Mouse (Mus musculus) thymus, adult 2 months (tissue): ENCODE measurements around the gene Slc29a2. TPM values are rescaled to one million over a fixed set of nuclear protein-coding genes. Genes with fewer than 3 reads are reported as not detected.
A peak's percentile ranks its signal among the peaks of the same experiment; 100 is the strongest.

Experiments used
- DNase-seq: peaks from one replicate; pipeline ENCODE4 v3.0.0; 2021
- H3K27ac ChIP-seq: fragments of 200-500 bp; 2 replicates; pipeline ENCODE4 v1.5.1; 2012; ENCODE audit warnings: low read length, control low read depth; ENCODE audit not compliant: control insufficient read depth, insufficient read depth
- H3K27me3 ChIP-seq: fragments of 200-500 bp; 2 replicates; pipeline ENCODE4 v1.6.1; 2012; ENCODE audit warnings: mild to moderate bottlenecking, low read length, moderate library complexity, mixed read lengths; ENCODE audit not compliant: control insufficient read depth, insufficient read depth
- H3K36me3 ChIP-seq: fragments of 200-500 bp; 2 replicates; pipeline ENCODE4 v1.6.1; 2012; ENCODE audit warnings: mild to moderate bottlenecking, low read length, moderate library complexity; ENCODE audit not compliant: control insufficient read depth, insufficient read depth
- H3K4me1 ChIP-seq: fragments of 200-500 bp; replicated peaks from 2 replicates; pipeline ENCODE4 v1.6.1; 2012; ENCODE audit warnings: low read length; ENCODE audit not compliant: control insufficient read depth, insufficient read depth
- H3K4me3 ChIP-seq: fragments of 200-500 bp; 2 replicates; pipeline ENCODE4 v1.5.1; 2012; ENCODE audit warnings: mild to moderate bottlenecking, low read length, control low read depth, moderate library complexity; ENCODE audit not compliant: control insufficient read depth, insufficient read depth
- CTCF ChIP-seq: fragments of 200-500 bp; IDR thresholded peaks from 2 replicates; pipeline ENCODE4 v1.5.1; 2012; ENCODE audit warnings: mild to moderate bottlenecking, control low read depth, low read length, moderate library complexity, borderline replicate concordance; ENCODE audit not compliant: control insufficient read depth, poor library complexity, insufficient read depth; ENCODE audit errors: extremely low read depth
- POLR2A ChIP-seq: fragments of 200-500 bp; IDR thresholded peaks from 2 replicates; pipeline ENCODE4 v1.6.1; 2012; ENCODE audit warnings: mild to moderate bottlenecking, low read length, control low read depth, moderate library complexity; ENCODE audit not compliant: control insufficient read depth, poor library complexity, insufficient read depth; ENCODE audit errors: extremely low read depth
- WGBS: fragments of 180-500 bp; shearing (Covaris S2); methylation state at CpG from one replicate; pipeline ENCODE4 v1.1.7; 2018; 5-methylcytosine and 5-hydroxymethylcytosine counted together
- polyA plus RNA-seq: library from polyadenylated mRNA; depleted of rRNA; stranded (reverse); fragments of >200 nt; gene quantifications from 2 replicates; pipeline ENCODE4 v1.2.3, GENCODE M21; 2012

The Slc29a2 gene
- polyA plus RNA-seq, 1 experiment = 14.6 TPM

- peaks cover 9% of the 10 kb centered on the region for H3K4me1 ChIP-seq
- TF ChIP-seq POLR2A = no peak
- 96% methylated on average over 2 of the region's 2 CpGs for WGBS
- no peak for DNase-seq
- no peak overlapping the region for H3K27ac ChIP-seq
- H3K27me3 ChIP-seq = no peaks in the 10 kb centered on the region
- H3K36me3 ChIP-seq = no peaks in the 10 kb centered on the region
- H3K4me3 ChIP-seq = no peak overlapping the region
These were observed 2.2 kb upstream of the Slc29a2 start for GRCm38 (mm10) chr19:5021416-5021815.

DNA sequence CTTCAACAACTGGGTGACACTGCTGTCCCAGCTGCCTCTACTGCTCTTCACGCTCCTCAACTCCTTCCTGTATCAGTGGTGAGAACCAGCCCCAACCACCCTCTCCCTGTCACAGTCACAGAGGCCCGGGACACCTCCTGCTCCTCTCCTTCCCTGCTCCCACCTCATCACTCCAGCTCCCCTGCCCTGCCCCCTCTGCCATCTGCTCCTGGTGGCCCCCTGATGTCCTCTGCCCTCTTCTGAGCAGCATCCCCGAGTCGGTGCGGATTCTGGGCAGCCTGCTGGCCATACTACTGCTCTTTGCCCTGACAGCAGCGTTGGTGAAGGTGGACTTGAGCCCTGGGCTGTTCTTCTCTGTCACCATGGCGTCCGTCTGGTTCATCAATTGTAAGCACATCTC, 2.5 kb downstream of the Slc29a2 start:
- 96% methylated on average over 8 of the region's 8 CpGs for WGBS

DNA sequence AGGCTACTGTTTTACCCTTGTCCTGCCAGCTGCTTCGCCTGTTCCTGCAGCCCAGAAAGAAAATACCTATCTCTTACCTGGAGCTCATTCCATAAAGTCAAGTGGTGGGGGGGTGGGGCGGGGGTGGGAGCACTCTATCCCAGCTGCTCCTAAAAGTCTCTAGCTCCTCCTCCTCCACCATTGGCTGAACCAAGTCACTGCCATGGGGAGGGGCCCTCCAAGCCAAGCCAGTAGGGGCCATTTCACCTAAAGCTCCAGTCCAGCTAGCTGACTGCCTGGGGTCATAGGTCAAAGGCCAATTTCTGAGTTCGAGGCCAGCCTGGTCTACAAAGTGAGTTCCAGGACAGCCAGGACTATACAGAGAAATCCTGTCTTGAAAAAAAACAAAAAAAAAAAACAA, 9.0 kb downstream of the Slc29a2 start:
- Histone ChIP-seq H3K4me1 (0 out of 2 replicates have a peak, but pooled peaks cover under 1% of the 10 kb centered on the region), H3K36me3 (no peaks in the 10 kb centered on the region), H3K27me3 (no peaks in the 10 kb centered on the region), H3K27ac (no peak overlapping the region), H3K4me3 (no peak overlapping the region)
- WGBS = 90% methylated on average over 3 of the region's 3 CpGs
- DNase-seq = no peak
- TF ChIP-seq CTCF (no peak), POLR2A (no peak)

More for the DNA sequence above, 2.5 kb downstream of the Slc29a2 start:
- Histone ChIP-seq H3K4me3 (no peak overlapping the region), H3K36me3 (no peaks in the 10 kb centered on the region), H3K4me1 (peaks cover 9% of the 10 kb centered on the region), H3K27me3 (no peaks in the 10 kb centered on the region), H3K27ac (no peak overlapping the region)
- DNase-seq = no peak
- TF ChIP-seq CTCF (no peak), POLR2A (no peak)

DNA sequence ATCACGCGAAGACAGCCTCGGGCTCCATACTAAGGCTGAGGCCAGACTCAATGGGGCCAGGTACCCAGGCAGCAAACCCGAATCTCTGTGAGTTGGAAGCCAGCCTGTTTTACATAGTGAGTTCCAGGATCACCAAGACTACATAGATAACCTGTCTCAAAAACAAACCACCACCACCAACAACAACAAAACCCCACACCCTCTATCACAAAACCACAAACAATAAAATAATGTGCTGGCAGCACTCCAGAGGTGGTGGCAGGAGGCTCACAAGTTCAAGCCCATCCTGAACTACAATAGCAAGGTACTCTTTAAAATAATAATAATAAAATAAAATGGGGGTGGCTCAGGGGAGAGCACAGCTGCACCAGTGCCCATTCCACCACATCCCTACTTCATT, 12.9 kb downstream of the Slc29a2 start:
- WGBS = 89% methylated on average over 4 of the region's 4 CpGs
- no peak for TF ChIP-seq POLR2A
- no peak for TF ChIP-seq CTCF
- DNase-seq = no peak

GRCm38 (mm10) chr19:5037678-5038571, 14.3 kb downstream of the Slc29a2 start:
- 11% methylated on average over 32 of the region's 32 CpGs for WGBS
- Histone ChIP-seq H3K4me1 (peaks cover 24% of the 10 kb centered on the region), H3K27ac (no peak overlapping the region), H3K27me3 (no peaks in the 10 kb centered on the region), H3K4me3 (peak overlapping the region; percentile 60), H3K36me3 (no peaks in the 10 kb centered on the region)
- no peak for TF ChIP-seq POLR2A
- no peak for TF ChIP-seq CTCF
- peak; percentile 45 for DNase-seq

More for the DNA sequence above, 12.9 kb downstream of the Slc29a2 start:
- Histone ChIP-seq H3K27me3 (no peaks in the 10 kb centered on the region), H3K4me1 (peaks cover 19% of the 10 kb centered on the region), H3K27ac (no peak overlapping the region), H3K4me3 (no peak overlapping the region), H3K36me3 (no peaks in the 10 kb centered on the region)

GRCm38 (mm10) chr19:5038709-5039156, 15.1 kb downstream of the Slc29a2 start, which contains the start of the genes B4gat1 and AC124502.3:
B4gat1 (plus strand) TSS chr19:5038826.
AC124502.3 (plus strand) TSS chr19:5038891.
- DNase-seq = peak; percentile 89
- TF ChIP-seq CTCF (peak; percentile 68; the same call in 1 of the 2 replicates), POLR2A (peak; percentile 57; the same call in 1 of the 2 replicates)
- Histone ChIP-seq H3K4me1 (peaks cover 24% of the 10 kb centered on the region), H3K27me3 (no peaks in the 10 kb centered on the region), H3K4me3 (peak within 1 kb of the TSS; percentile 60), H3K36me3 (no peaks in the 10 kb centered on the region), H3K27ac (no peak within 1 kb of the TSS)
- under 1% methylated on average over 39 of the region's 44 CpGs for WGBS
